Mouse (Mus musculus): ENCODE data around the gene Cd151. TPM values are rescaled to one million over a fixed set of nuclear protein-coding genes. Genes with fewer than 3 reads are reported as not detected.

Gene Cd151
- polyA plus RNA-seq, 1 experiment = 58.4 TPM

GRCm38 (mm10) chr7:141476981-141477370, 9.8 kb downstream of the Cd151 start:
- H3K4me1 ChIP-seq (ENCODE audit: control insufficient read depth, insufficient read depth, low read length) = peaks cover 6% of the 10 kb centered on the region
- H3K4me3 ChIP-seq (ENCODE audit: insufficient read depth, low read length) = peak overlapping the region; percentile 89
- H3K27ac ChIP-seq (ENCODE audit: insufficient read depth, low read length) = peak overlapping the region; percentile 98
- TF ChIP-seq POLR2A (IDR thresholded peaks at IDR 0.05; ENCODE audit: low read depth, low read length) (no peak; the same call in 1 of the 2 replicates), CTCF (IDR thresholded peaks at IDR 0.05; ENCODE audit: borderline replicate concordance, insufficient read depth, low read length) (no peak)

DNA sequence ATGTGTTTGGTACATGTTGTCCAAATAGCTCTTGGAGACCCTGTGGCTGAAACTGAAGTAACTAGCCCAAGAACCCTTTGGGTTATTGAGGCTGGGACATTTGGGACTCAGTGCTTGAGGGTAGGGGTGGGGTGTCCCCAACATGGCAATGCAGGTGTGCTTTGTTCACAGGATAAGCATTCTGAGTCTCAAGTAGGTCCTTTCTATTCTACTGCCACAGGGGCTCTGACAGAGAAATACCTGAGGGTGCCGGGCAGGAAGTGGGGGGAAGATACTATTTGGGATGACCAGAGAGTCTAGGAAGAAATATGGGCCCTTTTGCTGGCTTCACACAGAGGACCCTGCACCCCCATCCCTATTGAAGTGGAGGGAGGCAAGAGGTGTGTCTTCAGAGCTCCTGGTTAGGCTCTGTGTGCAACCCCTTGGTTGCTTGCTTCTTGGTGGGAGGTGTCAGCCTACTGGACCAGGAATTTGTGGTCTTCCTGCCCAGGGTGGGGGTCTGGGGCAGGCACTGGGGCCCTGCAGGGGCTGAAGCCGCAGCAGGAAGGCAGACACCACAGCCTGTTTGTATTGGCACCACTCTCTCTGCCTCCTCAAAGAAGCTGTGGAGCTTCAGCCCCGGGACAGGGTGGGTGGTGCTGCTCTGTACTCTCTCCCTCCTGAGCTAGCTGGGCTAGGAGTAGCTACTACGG, 10.5 kb downstream of the Cd151 start:
- peak overlapping the region; percentile 89; the same call in 1 of the 2 replicates for H3K4me3 ChIP-seq (ENCODE audit: insufficient read depth, low read length)
- peak overlapping the region; percentile 98 for H3K27ac ChIP-seq (ENCODE audit: insufficient read depth, low read length)
- peaks cover 9% of the 10 kb centered on the region for H3K4me1 ChIP-seq (ENCODE audit: control insufficient read depth, insufficient read depth, low read length)
- TF ChIP-seq CTCF (IDR thresholded peaks at IDR 0.05; ENCODE audit: borderline replicate concordance, insufficient read depth, low read length) = no peak
- TF ChIP-seq POLR2A (IDR thresholded peaks at IDR 0.05; ENCODE audit: low read depth, low read length) = no peak

DNA sequence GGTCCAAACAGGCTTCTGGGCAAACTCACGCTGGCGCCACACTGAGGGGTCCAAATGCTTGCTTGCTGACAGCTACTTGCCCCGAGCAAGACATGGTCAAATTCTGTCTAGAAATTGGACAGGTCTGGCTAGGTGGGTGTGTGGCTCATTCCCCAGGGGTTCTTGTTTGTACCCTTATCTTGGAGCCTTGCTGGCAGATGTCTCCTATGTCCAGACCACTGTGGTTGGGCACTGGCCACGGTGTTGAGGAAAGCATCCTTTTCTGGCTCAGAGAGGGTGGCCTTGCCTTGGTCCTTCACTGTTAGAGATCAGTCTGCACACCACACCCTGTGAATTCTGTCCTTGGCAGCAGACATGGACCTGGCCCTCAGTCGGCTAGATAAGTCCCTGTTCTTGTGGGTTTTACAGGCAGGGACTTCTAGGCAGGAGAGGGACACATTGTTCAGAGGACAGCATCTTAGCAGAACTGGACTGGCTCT, 11.1 kb downstream of the Cd151 start:
- peaks cover 8% of the 10 kb centered on the region for H3K4me1 ChIP-seq (ENCODE audit: control insufficient read depth, insufficient read depth, low read length)
- peak overlapping the region; percentile 67 for H3K27ac ChIP-seq (ENCODE audit: insufficient read depth, low read length)
- no peak for TF ChIP-seq POLR2A (IDR thresholded peaks at IDR 0.05; ENCODE audit: low read depth, low read length)
- no peak for TF ChIP-seq CTCF (IDR thresholded peaks at IDR 0.05; ENCODE audit: borderline replicate concordance, insufficient read depth, low read length)
- 0 out of 2 replicates have a peak overlapping the region, but pooled peaks have one; percentile 1 for H3K4me3 ChIP-seq (ENCODE audit: insufficient read depth, low read length)

DNA sequence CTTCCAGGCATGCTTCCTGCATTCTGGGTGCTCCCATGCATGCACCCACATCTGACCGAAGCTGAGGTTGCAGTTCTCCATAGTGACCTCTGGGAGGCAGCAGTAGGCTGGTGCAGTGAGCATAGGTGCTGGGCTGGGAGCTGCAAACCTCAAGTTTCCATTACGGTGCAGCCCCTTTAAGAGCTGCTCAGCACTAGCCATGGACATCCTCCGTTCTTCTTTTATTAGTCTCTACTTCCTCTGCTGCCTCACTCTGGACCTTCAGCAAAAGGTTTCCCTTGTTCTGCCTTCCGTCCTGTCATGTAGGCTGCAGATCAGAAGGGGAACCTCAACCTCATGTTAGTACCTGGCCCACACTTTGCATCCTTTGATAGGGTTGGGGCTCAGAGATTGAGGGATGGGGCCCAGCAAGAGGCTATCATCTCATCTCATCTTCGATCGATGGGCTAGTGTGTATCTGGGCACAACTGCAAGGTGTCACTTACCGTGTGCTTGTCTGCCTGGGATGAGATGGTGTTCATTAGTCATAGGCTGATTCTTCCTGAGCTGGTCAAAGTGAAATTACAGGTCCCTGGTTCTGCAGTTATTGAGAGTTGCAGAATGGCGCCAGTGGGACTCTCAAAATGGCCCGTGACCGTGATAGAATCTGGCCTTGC, 13.8 kb downstream of the Cd151 start:
- Histone ChIP-seq H3K4me3 (ENCODE audit: insufficient read depth, low read length) (no peak overlapping the region), H3K4me1 (ENCODE audit: control insufficient read depth, insufficient read depth, low read length) (peaks cover 6% of the 10 kb centered on the region)
- TF ChIP-seq CTCF (IDR thresholded peaks at IDR 0.05; ENCODE audit: borderline replicate concordance, insufficient read depth, low read length) (peak; percentile 93), POLR2A (IDR thresholded peaks at IDR 0.05; ENCODE audit: low read depth, low read length) (no peak)

DNA sequence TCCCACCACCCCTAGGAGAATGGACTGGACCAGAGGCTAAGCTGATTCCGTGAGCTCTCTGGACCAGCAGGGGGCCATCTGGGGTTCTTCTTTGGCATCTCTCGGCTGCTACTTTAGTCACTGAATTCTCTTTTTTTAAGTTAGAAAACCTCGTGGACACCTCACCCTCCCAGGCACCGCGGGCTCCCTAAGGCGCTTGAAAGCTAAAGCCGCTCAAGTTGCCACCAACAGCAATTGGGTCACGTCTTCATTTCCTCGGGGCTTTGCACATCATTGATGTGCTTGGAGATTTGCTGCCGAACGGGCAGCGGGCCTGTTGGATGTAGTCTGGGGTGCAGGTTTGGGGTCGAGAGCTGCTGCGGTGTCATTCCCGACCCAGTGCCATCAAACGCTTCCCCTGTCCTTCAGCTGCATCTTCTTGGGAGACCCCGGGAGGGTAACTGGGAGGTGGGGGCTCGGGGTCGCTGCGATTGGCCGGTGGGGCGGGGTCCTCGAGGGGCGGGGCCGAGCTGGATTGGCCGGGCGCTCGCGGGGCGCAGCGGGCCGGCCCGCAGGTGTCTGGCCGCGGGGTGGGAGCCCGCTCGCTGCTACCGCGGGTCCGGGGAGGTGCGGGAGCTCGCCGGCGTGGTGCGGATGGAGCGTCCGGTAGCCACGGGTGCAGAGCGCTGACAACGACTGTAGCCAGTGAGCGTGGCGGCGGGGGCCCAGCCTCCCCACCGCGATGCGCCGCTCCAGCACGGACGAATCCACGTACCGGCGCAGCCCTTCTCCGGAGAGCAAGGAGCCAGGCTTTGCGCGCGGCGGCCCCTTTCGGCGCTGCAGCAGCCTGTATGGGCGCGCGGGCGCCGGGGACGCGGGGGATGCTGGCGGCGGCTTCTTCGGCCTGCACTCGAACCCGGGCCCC, 14.6 kb downstream of the Cd151 start:
- TF ChIP-seq CTCF (IDR thresholded peaks at IDR 0.05; ENCODE audit: borderline replicate concordance, insufficient read depth, low read length) (no peak), POLR2A (IDR thresholded peaks at IDR 0.05; ENCODE audit: low read depth, low read length) (no peak)
- Histone ChIP-seq H3K4me1 (ENCODE audit: control insufficient read depth, insufficient read depth, low read length) (peaks cover 6% of the 10 kb centered on the region), H3K27ac (ENCODE audit: insufficient read depth, low read length) (no peak overlapping the region), H3K4me3 (ENCODE audit: insufficient read depth, low read length) (peak overlapping the region; percentile 21)

More for the DNA sequence above, 13.8 kb downstream of the Cd151 start:
- no peak overlapping the region for H3K27ac ChIP-seq (ENCODE audit: insufficient read depth, low read length)

GRCm38 (mm10) chr7:141482531-141483024, 15.4 kb downstream of the Cd151 start:
- peak overlapping the region; percentile 11 for H3K4me3 ChIP-seq (ENCODE audit: insufficient read depth, low read length)
- H3K4me1 ChIP-seq (ENCODE audit: control insufficient read depth, insufficient read depth, low read length) = peaks cover 10% of the 10 kb centered on the region
- no peak overlapping the region for H3K27ac ChIP-seq (ENCODE audit: insufficient read depth, low read length)
- TF ChIP-seq POLR2A (IDR thresholded peaks at IDR 0.05; ENCODE audit: low read depth, low read length) = no peak
- TF ChIP-seq CTCF (IDR thresholded peaks at IDR 0.05; ENCODE audit: borderline replicate concordance, insufficient read depth, low read length) = no peak

GRCm38 (mm10) chr7:141483114-141483653, 16.0 kb downstream of the Cd151 start:
- H3K27ac ChIP-seq (ENCODE audit: insufficient read depth, low read length) = no peak overlapping the region
- peaks cover 10% of the 10 kb centered on the region; the same call in 1 of the 2 replicates for H3K4me1 ChIP-seq (ENCODE audit: control insufficient read depth, insufficient read depth, low read length)
- no peak overlapping the region for H3K4me3 ChIP-seq (ENCODE audit: insufficient read depth, low read length)
- no peak for TF ChIP-seq CTCF (IDR thresholded peaks at IDR 0.05; ENCODE audit: borderline replicate concordance, insufficient read depth, low read length)

DNA sequence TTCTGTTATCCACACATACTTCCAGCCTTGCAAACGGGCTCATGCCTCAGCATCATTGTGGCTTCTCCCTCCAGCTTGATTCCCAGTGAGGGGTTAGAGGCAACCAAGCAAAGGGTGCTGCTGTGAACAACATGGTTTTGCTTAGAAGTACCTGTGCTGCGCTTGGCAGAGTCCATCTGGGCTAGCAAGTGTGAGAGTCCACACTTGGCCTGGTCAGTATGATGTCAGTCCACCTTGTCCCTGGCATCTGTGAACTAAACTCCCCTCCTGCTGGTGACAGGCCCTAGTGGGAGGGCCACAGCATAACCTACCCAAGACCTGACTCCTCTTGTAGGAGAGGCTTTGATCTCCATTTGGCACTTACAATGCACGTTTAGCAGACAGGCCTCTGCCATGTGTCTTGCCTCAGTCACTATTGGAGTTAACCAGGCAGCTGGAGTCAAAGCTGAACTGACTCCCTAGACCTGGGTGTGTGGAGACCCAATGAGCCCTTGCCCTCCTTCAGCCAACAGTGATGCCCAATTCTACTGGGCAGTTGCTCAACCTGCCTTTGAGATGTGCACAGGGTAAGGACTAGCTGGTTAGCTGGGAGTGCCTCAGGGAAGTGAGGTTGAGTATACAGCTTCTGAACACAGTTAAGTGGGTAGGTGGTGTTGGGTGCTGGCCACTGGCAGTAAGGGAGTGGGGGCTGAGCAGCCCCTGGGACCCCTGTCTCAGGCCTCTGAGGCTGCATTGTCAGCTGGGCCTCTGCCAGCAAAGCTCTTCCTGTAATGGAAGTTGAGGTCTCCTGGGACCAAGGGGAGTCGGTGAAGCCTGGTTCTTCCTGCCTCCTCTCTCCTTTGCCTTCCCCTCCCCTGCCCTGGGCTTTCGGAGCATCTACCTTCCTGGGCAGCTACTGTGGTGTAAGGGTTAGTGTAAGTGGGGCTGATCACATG, 17.3 kb downstream of the Cd151 start:
- H3K4me1 ChIP-seq (ENCODE audit: control insufficient read depth, insufficient read depth, low read length) = 0 out of 2 replicates have a peak, but pooled peaks cover 7% of the 10 kb centered on the region
- no peak overlapping the region for H3K4me3 ChIP-seq (ENCODE audit: insufficient read depth, low read length)
- no peak for TF ChIP-seq POLR2A (IDR thresholded peaks at IDR 0.05; ENCODE audit: low read depth, low read length)
- no peak for TF ChIP-seq CTCF (IDR thresholded peaks at IDR 0.05; ENCODE audit: borderline replicate concordance, insufficient read depth, low read length)
- no peak overlapping the region for H3K27ac ChIP-seq (ENCODE audit: insufficient read depth, low read length)
